Mouse (Mus musculus) stomach, postnatal 0 days (tissue): ENCODE data around the gene Tnik.

Experiments
- CTCF ChIP-seq: IDR thresholded peaks from 2 replicates; pipeline ENCODE4 v1.5.1; 2016; ENCODE audit warnings: antibody characterized with exemption, low read depth, mild to moderate bottlenecking, moderate library complexity
- EP300 ChIP-seq: optimal IDR thresholded peaks from 2 replicates; pipeline ENCODE3; 2016; ENCODE audit warnings: antibody characterized with exemption

GRCm38 (mm10) chr3:28224437-28225356 is 38.3 kb upstream of the Tnik start:
- TF ChIP-seq CTCF (no peak), EP300 (no peak)
